Mouse (Mus musculus): ENCODE measurements around the gene Gm11444. TPM values are rescaled to one million over a fixed set of nuclear protein-coding genes. Genes with fewer than 3 reads are reported as not detected.

The Gm11444 gene
- total and polyA plus RNA-seq, 2 experiments: not detected

DNA sequence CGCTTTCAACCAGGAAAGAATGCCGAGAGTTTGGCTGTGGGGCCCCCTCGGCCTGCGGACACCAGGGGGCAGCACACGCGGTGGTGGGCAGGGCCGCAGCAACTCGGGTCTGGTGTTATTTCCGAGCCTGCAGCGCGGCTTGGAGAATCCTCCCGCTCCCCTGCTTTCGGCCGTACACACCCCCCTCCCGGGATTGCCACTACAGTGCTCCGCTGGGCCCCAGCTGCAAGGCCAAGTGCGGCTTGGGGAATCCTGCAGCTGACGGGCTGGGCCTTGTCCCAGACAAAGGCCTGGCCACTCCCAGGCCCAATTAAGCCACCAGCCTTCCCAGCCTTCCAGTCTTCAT is 6.8 kb downstream of the Gm11444 start:
- H3K27me3 ChIP-seq (ENCODE audit: control insufficient read depth, insufficient read depth, low read length): peaks cover 6% of the 10 kb centered on the region
- WGBS: under 1% methylated on average over 18 of the region's 18 CpGs
- H3K4me3 ChIP-seq (ENCODE audit: insufficient read depth, low read depth, low read length): peak overlapping the region; percentile 56; the same call in 1 of the 2 replicates
- no peak for TF ChIP-seq POLR2A (IDR thresholded peaks at IDR 0.05; ENCODE audit: extremely low read depth, insufficient read depth, low read length)
- TF ChIP-seq CTCF (IDR thresholded peaks at IDR 0.05; ENCODE audit: low read depth, low read length): peak; percentile 84
- peak overlapping the region; percentile 17; the same call in 1 of the 2 replicates for H3K27ac ChIP-seq (replicated peaks; ENCODE audit: insufficient read depth, low read depth, low read length)
- no peaks in the 10 kb centered on the region for H3K79me2 ChIP-seq (ENCODE audit: control insufficient read depth, insufficient read depth, low read length)
- H3K4me1 ChIP-seq (ENCODE audit: control insufficient read depth, insufficient read depth, low read length): peaks cover 11% of the 10 kb centered on the region
- no peaks in the 10 kb centered on the region for H3K36me3 ChIP-seq (ENCODE audit: control insufficient read depth, insufficient read depth, low read length)
- peak overlapping the region; percentile 69 for H3K9ac ChIP-seq (ENCODE audit: low read depth, low read length)
- peak; percentile 42 for DNase-seq (ENCODE audit: extremely low read depth, low read depth, low spot score)

DNA sequence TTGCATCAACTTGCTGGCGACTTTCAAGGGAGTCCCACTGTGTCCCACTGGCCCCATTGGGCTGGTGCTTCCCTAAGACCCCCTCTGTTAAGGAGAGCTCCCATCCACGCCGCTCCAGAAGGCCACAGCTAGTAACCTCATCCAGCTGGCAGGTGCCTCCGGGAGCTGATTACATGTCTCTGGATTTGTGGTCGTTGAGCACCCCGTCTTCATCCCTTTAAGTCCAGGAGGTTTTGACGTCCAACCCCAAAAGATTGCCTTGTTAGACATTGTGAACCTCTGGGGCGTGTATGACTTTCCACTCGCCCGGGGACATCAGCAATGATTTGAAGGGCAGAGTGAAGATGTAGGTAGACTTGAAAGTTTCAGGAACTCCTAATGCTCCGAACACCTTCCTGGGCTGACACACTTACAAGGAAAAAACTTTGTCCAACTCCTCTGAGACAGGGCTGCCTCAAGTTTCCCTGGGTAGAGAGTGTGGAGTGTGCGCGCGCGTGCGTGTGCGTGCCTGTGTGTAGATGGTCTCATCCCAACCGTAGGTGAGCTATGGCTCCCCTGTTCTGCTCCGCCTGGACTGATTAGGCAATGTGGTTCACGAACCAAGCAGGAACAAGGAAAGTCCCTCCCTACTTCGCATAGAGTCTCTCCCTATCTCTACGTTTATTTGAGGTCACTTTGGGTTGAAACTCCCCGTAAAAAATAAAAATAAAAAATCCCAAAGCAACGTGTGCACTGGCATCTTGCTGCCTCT is 7.4 kb downstream of the Gm11444 start:
- no peak for DNase-seq (ENCODE audit: extremely low read depth, low read depth, low spot score)
- TF ChIP-seq CTCF (IDR thresholded peaks at IDR 0.05; ENCODE audit: low read depth, low read length) (no peak), POLR2A (IDR thresholded peaks at IDR 0.05; ENCODE audit: extremely low read depth, insufficient read depth, low read length) (no peak)
- Histone ChIP-seq H3K27ac (replicated peaks; ENCODE audit: insufficient read depth, low read depth, low read length) (no peak overlapping the region), H3K4me3 (ENCODE audit: insufficient read depth, low read depth, low read length) (peak overlapping the region; percentile 56; the same call in 1 of the 2 replicates), H3K4me1 (ENCODE audit: control insufficient read depth, insufficient read depth, low read length) (peaks cover 11% of the 10 kb centered on the region), H3K27me3 (ENCODE audit: control insufficient read depth, insufficient read depth, low read length) (peaks cover 12% of the 10 kb centered on the region), H3K79me2 (ENCODE audit: control insufficient read depth, insufficient read depth, low read length) (no peaks in the 10 kb centered on the region), H3K9ac (ENCODE audit: low read depth, low read length) (no peak overlapping the region; the same call in 1 of the 2 replicates), H3K36me3 (ENCODE audit: control insufficient read depth, insufficient read depth, low read length) (no peaks in the 10 kb centered on the region)
- WGBS: 15% methylated on average over 24 of the region's 24 CpGs

DNA sequence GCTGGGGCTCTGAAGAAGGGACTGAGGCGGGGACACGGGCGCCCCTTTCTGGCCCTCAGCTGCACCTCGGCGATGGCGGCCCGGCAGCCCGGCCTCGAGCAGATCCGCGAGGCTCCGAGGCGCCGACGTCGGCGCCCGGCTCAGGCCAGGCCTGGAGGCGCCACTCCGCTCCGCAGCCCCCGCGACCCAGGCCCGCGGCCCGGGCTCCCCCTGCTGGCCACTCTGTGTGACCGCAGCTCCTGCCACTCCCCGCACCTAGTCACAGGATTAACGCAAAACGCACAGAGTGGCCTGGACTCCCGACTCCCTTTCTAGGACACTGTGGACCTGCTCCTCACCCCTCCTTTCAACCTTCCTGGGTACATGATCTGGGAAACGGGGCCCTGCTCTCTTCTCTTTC is 8.2 kb downstream of the Gm11444 start:
- H3K27ac ChIP-seq (replicated peaks; ENCODE audit: insufficient read depth, low read depth, low read length): no peak overlapping the region
- DNase-seq (ENCODE audit: extremely low read depth, low read depth, low spot score): no peak
- no peaks in the 10 kb centered on the region for H3K36me3 ChIP-seq (ENCODE audit: control insufficient read depth, insufficient read depth, low read length)

DNA sequence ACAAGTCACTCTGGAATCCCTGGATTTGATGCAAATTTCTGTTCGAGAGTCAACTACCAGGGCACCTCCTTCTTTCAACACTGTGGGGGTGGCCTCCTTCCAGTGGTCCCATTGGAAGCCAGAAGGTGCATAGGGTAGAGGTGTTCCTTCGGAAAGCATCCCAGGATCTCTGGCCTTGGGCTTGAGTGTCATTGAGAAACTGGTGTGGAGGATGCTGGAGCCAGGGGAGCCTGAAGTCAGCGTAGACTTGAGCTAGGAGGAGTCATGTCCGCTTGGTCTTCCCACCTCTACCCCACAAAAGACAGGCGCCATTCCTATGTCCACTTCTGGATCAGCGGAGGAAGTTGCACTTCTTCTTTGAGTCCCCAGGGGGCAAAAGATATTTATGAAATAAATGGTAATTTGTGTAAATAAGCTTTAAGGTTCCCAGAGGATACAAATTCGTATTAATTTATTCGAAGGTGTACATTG is 8.9 kb downstream of the Gm11444 start:
- H3K4me3 ChIP-seq (ENCODE audit: insufficient read depth, low read depth, low read length): no peak overlapping the region
- H3K9ac ChIP-seq (ENCODE audit: low read depth, low read length): no peak overlapping the region
- DNase-seq (ENCODE audit: extremely low read depth, low read depth, low spot score): no peak
- no peak for TF ChIP-seq POLR2A (IDR thresholded peaks at IDR 0.05; ENCODE audit: extremely low read depth, insufficient read depth, low read length)
- TF ChIP-seq CTCF (IDR thresholded peaks at IDR 0.05; ENCODE audit: low read depth, low read length): no peak
- peaks cover 23% of the 10 kb centered on the region for H3K27me3 ChIP-seq (ENCODE audit: control insufficient read depth, insufficient read depth, low read length)
- H3K79me2 ChIP-seq (ENCODE audit: control insufficient read depth, insufficient read depth, low read length): no peaks in the 10 kb centered on the region
- H3K27ac ChIP-seq (replicated peaks; ENCODE audit: insufficient read depth, low read depth, low read length): no peak overlapping the region
- peaks cover 11% of the 10 kb centered on the region for H3K4me1 ChIP-seq (ENCODE audit: control insufficient read depth, insufficient read depth, low read length)
- WGBS: 36% methylated on average over 8 of the region's 8 CpGs
- H3K36me3 ChIP-seq (ENCODE audit: control insufficient read depth, insufficient read depth, low read length): no peaks in the 10 kb centered on the region

More for the DNA sequence above, 8.2 kb downstream of the Gm11444 start:
- Histone ChIP-seq H3K27me3 (ENCODE audit: control insufficient read depth, insufficient read depth, low read length) (peaks cover 18% of the 10 kb centered on the region), H3K9ac (ENCODE audit: low read depth, low read length) (no peak overlapping the region), H3K4me3 (ENCODE audit: insufficient read depth, low read depth, low read length) (no peak overlapping the region), H3K79me2 (ENCODE audit: control insufficient read depth, insufficient read depth, low read length) (no peaks in the 10 kb centered on the region), H3K4me1 (ENCODE audit: control insufficient read depth, insufficient read depth, low read length) (peaks cover 11% of the 10 kb centered on the region)
- 4% methylated on average over 32 of the region's 32 CpGs for WGBS
- TF ChIP-seq CTCF (IDR thresholded peaks at IDR 0.05; ENCODE audit: low read depth, low read length) (peak; percentile 76), POLR2A (IDR thresholded peaks at IDR 0.05; ENCODE audit: extremely low read depth, insufficient read depth, low read length) (no peak)

DNA sequence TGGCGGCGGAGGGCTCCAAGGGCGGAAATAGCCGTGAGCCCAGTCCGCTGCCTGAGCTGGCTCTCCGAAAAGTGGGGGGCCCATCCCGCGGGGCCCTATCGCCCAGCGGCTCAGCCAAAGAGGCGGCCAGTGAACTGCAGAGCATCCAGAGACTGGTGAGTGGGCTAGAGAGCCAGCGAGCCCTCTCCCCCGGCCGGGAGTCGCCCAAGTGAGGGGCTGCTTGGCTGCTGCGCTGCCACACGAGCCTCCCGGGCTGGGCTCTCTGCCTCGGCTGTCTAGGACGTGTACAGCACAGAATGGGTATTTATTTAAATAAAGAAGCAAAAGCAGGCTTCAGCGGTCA is 9.4 kb downstream of the Gm11444 start:
- H3K4me1 ChIP-seq (ENCODE audit: control insufficient read depth, insufficient read depth, low read length): peaks cover 11% of the 10 kb centered on the region
- no peak overlapping the region for H3K27ac ChIP-seq (replicated peaks; ENCODE audit: insufficient read depth, low read depth, low read length)
- TF ChIP-seq CTCF (IDR thresholded peaks at IDR 0.05; ENCODE audit: low read depth, low read length) (no peak), POLR2A (IDR thresholded peaks at IDR 0.05; ENCODE audit: extremely low read depth, insufficient read depth, low read length) (no peak)
- H3K27me3 ChIP-seq (ENCODE audit: control insufficient read depth, insufficient read depth, low read length): peaks cover 23% of the 10 kb centered on the region
- 19% methylated on average over 21 of the region's 21 CpGs for WGBS
- H3K9ac ChIP-seq (ENCODE audit: low read depth, low read length): no peak overlapping the region
- H3K4me3 ChIP-seq (ENCODE audit: insufficient read depth, low read depth, low read length): no peak overlapping the region
- no peak for DNase-seq (ENCODE audit: extremely low read depth, low read depth, low spot score)
- no peaks in the 10 kb centered on the region for H3K79me2 ChIP-seq (ENCODE audit: control insufficient read depth, insufficient read depth, low read length)
- no peaks in the 10 kb centered on the region for H3K36me3 ChIP-seq (ENCODE audit: control insufficient read depth, insufficient read depth, low read length)

Data from liver, adult 2 months (tissue).